Mouse (Mus musculus): Measurements from ENCODE around the gene Gm21860. TPM values are rescaled to one million over a fixed set of nuclear protein-coding genes. Genes with fewer than 3 reads are reported as not detected.
A peak's percentile ranks its signal among the peaks of the same experiment; 100 is the strongest.
"Not testable (repeated sequence)": the region's sequence is repeated elsewhere in the genome, so short reads cannot be mapped to it uniquely, and the experiment has no call there.

Gm21860 gene
- polyA plus RNA-seq, 1 experiment from 2014 or later = not detected

DNA sequence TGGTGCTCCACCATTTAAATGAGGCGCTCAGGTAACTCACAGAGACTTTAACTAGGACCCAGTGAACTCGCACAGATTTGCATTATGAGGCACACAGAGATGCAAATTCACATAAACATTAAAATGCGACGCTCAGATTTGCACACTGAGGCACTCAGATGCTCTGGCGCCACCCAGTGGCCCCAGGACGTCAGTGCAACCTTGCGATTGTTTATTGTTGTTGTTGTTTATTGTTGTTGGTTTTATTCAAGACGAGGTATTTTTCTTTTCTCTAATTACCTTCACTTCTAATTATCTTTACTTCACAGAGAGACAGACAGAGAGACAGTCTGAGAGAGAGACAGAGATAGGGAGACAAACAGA lies 20.3 kb downstream of the Gm21860 start:
- not testable (repeated sequence) for H3K36me3 ChIP-seq (ENCODE audit: control insufficient read depth, insufficient read depth, low read length); H3K27ac ChIP-seq (ENCODE audit: low read depth, low read length); H3K27me3 ChIP-seq (replicated peaks; ENCODE audit: control insufficient read depth, insufficient read depth, low read length); H3K4me2 ChIP-seq; ATAC-seq (replicated peaks; ENCODE audit: low FRiP score); DNase-seq (ENCODE audit: low spot score); H3K9ac ChIP-seq (ENCODE audit: low read depth, low read length); H3K4me3 ChIP-seq (ENCODE audit: low read depth, low read length); H3K4me1 ChIP-seq (replicated peaks; ENCODE audit: control insufficient read depth, insufficient read depth, low read length); H3K9me3 ChIP-seq (ENCODE audit: control insufficient read depth, low read length)
- 67% methylated on average over 8 of the region's 8 CpGs for WGBS

GRCm38 (mm10) chrY:90733656-90734333 lies 20.8 kb downstream of the Gm21860 start:
- H3K4me3 ChIP-seq (ENCODE audit: low read depth, low read length); H3K4me2 ChIP-seq; H3K27me3 ChIP-seq (replicated peaks; ENCODE audit: control insufficient read depth, insufficient read depth, low read length); H3K9ac ChIP-seq (ENCODE audit: low read depth, low read length); H3K27ac ChIP-seq (ENCODE audit: low read depth, low read length); H3K9me3 ChIP-seq (ENCODE audit: control insufficient read depth, low read length); ATAC-seq (replicated peaks; ENCODE audit: low FRiP score); DNase-seq (ENCODE audit: low spot score); H3K36me3 ChIP-seq (ENCODE audit: control insufficient read depth, insufficient read depth, low read length); H3K4me1 ChIP-seq (replicated peaks; ENCODE audit: control insufficient read depth, insufficient read depth, low read length): not testable (repeated sequence)
- WGBS = 79% methylated on average over 9 of the region's 9 CpGs

DNA sequence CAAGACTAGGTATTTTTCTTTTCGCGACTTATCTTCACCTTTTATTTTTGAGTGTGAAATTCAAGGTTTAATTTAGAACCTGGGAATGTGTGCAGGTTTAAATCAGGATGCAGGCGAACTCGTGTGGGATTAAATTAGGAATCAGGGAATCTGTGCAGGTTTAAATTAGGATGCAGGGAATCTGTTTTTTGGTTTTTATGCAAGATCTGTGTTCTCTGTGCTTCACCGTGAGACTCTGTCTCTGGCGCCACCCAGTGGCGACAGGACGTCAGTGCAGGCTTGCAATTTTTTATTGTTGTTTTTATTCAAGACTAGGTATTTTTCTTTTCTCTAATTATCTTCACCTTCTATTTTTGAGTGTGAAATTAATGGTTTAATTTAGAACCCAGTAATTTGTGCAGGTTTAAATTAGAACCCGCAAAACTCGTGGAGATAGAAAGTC lies 22.5 kb downstream of the Gm21860 start:
- H3K27me3 ChIP-seq (replicated peaks; ENCODE audit: control insufficient read depth, insufficient read depth, low read length); H3K9ac ChIP-seq (ENCODE audit: low read depth, low read length); H3K4me2 ChIP-seq; H3K27ac ChIP-seq (ENCODE audit: low read depth, low read length); H3K4me3 ChIP-seq (ENCODE audit: low read depth, low read length); H3K36me3 ChIP-seq (ENCODE audit: control insufficient read depth, insufficient read depth, low read length); H3K9me3 ChIP-seq (ENCODE audit: control insufficient read depth, low read length); H3K4me1 ChIP-seq (replicated peaks; ENCODE audit: control insufficient read depth, insufficient read depth, low read length): not testable (repeated sequence)
- ATAC-seq (replicated peaks; ENCODE audit: low FRiP score) (peak; percentile 50), DNase-seq (ENCODE audit: low spot score) (peak; percentile 61)
- 56% methylated on average over 10 of the region's 10 CpGs for WGBS

DNA sequence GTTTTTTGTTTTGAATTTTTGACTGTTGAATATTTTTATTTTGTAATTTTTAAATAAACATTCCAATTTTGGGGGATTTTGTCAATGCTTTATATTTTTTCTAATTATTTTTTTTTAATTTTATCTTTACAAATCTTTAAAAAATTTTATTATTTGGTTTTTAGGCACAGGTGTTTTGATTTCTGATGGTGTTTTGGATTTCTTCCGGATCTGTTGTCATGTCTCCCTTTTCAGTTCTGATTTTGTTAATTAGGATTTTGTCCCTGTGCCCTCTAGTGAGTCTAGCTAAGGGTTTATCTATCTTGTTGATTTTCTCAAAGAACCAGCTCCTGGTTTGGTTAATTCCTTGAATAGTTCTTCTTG lies 23.0 kb downstream of the Gm21860 start:
- H3K27ac ChIP-seq (ENCODE audit: low read depth, low read length); H3K9me3 ChIP-seq (ENCODE audit: control insufficient read depth, low read length); H3K27me3 ChIP-seq (replicated peaks; ENCODE audit: control insufficient read depth, insufficient read depth, low read length); H3K9ac ChIP-seq (ENCODE audit: low read depth, low read length); H3K4me2 ChIP-seq; H3K4me3 ChIP-seq (ENCODE audit: low read depth, low read length); ATAC-seq (replicated peaks; ENCODE audit: low FRiP score); H3K36me3 ChIP-seq (ENCODE audit: control insufficient read depth, insufficient read depth, low read length); H3K4me1 ChIP-seq (replicated peaks; ENCODE audit: control insufficient read depth, insufficient read depth, low read length); DNase-seq (ENCODE audit: low spot score): not testable (repeated sequence)
- 59% methylated on average over 1 of the region's 1 CpGs for WGBS

DNA sequence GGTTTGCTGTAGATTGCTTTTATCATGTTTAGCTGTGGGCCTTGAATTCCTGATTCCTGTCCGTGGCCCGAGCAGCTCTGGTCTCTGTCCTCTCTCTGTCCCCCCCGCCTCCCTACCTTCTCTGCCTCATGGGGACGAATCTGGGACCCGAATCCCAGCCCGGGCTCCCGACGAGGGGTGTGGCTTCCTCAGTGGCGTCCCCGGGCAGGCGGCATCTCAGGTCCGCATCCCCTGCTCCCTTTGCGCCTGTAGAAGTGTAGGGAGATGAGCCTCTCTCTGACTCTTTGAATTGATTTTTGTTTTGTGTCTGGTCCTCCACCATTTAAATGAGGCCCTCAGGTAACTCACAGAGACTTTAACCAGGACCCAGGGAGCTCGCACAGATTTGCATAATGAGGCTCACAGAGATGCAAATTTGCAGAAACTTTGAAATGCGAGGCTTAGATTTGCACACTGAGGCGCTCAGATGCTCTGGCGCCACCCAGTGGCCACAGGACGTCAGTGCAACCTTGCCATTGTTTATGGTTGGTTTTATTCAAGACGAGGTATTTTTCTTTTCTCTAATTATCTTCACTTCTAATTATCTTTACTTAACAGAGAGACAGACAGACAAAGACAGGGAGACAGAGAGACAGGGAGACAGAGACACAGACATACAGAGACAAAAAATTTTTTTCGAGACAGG lies 23.6 kb downstream of the Gm21860 start:
- H3K9ac ChIP-seq (ENCODE audit: low read depth, low read length); H3K4me2 ChIP-seq; H3K27me3 ChIP-seq (replicated peaks; ENCODE audit: control insufficient read depth, insufficient read depth, low read length); H3K4me1 ChIP-seq (replicated peaks; ENCODE audit: control insufficient read depth, insufficient read depth, low read length); H3K9me3 ChIP-seq (ENCODE audit: control insufficient read depth, low read length); H3K27ac ChIP-seq (ENCODE audit: low read depth, low read length); H3K36me3 ChIP-seq (ENCODE audit: control insufficient read depth, insufficient read depth, low read length); H3K4me3 ChIP-seq (ENCODE audit: low read depth, low read length): not testable (repeated sequence)
- ATAC-seq (replicated peaks; ENCODE audit: low FRiP score) = peak; percentile 89
- DNase-seq (ENCODE audit: low spot score) = peak; percentile 69
- 68% methylated on average over 20 of the region's 20 CpGs for WGBS

DNA sequence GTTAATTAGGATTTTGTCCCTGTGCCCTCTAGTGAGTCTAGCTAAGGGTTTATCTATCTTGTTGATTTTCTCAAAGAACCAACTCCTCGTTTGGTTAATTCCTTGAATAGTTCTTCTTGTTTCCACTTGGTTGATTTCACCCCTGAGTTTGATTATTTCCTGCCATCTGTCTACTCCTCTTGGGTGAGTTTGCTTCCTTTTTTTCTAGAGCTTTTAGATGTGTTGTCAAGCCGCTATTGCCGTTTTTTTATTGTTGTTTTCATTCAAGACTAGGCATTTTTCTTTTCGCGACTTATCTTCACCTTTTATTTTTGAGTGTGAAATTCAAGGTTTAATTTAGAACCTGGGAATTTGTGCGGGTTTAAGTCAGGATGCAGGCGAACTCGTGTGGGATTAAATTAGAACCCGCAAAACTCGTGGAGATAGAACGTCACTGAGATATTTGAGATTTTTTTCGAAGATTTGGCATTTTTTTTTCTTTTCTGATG lies 24.8 kb downstream of the Gm21860 start:
- DNase-seq (ENCODE audit: low spot score); H3K4me1 ChIP-seq (replicated peaks; ENCODE audit: control insufficient read depth, insufficient read depth, low read length); ATAC-seq (replicated peaks; ENCODE audit: low FRiP score); H3K4me2 ChIP-seq; H3K9ac ChIP-seq (ENCODE audit: low read depth, low read length); H3K4me3 ChIP-seq (ENCODE audit: low read depth, low read length); H3K9me3 ChIP-seq (ENCODE audit: control insufficient read depth, low read length); H3K36me3 ChIP-seq (ENCODE audit: control insufficient read depth, insufficient read depth, low read length); H3K27me3 ChIP-seq (replicated peaks; ENCODE audit: control insufficient read depth, insufficient read depth, low read length); H3K27ac ChIP-seq (ENCODE audit: low read depth, low read length): not testable (repeated sequence)
- 70% methylated on average over 11 of the region's 12 CpGs for WGBS

DNA sequence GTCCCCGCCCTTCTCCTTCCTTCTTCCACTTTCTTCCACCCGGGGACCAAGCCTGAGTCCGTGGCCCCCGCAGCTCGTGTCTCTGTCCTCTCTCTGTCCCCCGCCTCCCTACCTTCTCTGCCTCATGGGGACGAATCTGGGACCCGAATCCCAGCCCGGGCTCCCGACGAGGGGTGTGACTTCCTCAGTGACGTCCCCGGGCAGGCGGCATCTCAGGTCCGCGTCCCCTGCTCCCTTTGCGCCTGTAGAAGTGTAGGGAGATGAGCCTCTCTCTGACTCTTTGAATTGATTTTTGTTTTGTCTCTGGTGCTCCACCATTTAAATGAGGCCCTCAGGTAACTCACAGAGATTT lies 25.7 kb downstream of the Gm21860 start:
- not testable (repeated sequence) for DNase-seq (ENCODE audit: low spot score); H3K9ac ChIP-seq (ENCODE audit: low read depth, low read length); H3K27me3 ChIP-seq (replicated peaks; ENCODE audit: control insufficient read depth, insufficient read depth, low read length); H3K27ac ChIP-seq (ENCODE audit: low read depth, low read length); H3K4me2 ChIP-seq; H3K4me3 ChIP-seq (ENCODE audit: low read depth, low read length); H3K9me3 ChIP-seq (ENCODE audit: control insufficient read depth, low read length); H3K4me1 ChIP-seq (replicated peaks; ENCODE audit: control insufficient read depth, insufficient read depth, low read length); H3K36me3 ChIP-seq (ENCODE audit: control insufficient read depth, insufficient read depth, low read length)
- ATAC-seq (replicated peaks; ENCODE audit: low FRiP score) = peak; percentile 44; the same call in 1 of the 2 replicates
- WGBS = 78% methylated on average over 15 of the region's 17 CpGs

DNA sequence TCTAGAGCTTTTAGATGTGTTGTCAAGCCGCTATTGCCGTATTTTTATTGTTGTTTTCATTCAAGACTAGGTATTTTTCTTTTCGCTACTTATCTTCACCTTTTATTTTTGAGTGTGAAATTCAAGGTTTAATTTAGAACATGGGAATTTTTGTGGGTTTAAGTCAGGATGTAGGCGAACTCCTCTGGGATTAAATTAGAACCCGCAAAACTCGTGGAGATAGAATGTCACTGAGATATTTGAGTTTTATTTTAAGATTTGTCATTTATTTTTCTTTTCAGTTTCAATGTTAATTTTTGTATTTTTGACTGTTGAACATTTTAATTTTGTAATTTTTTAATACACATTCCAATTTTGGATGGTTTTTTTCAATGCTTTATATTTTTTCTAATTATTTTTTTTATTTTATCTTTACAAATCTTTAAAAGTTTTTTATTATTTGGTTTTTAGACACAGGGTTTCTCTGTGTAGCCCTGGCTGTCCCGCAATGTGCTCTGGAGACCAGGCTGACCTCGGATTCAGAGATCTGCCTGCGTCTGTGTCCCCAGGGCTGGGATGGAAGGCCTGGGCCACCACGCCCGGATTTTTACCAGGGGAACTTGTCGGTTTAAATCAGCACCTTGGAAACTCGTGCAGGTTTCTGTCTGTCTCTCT lies 26.2 kb downstream of the Gm21860 start:
- 0 out of 2 replicates have a peak, but pooled peaks have one; percentile 5 for ATAC-seq (replicated peaks; ENCODE audit: low FRiP score)
- not testable (repeated sequence) for H3K4me2 ChIP-seq; H3K27ac ChIP-seq (ENCODE audit: low read depth, low read length); DNase-seq (ENCODE audit: low spot score); H3K4me1 ChIP-seq (replicated peaks; ENCODE audit: control insufficient read depth, insufficient read depth, low read length); H3K4me3 ChIP-seq (ENCODE audit: low read depth, low read length); H3K27me3 ChIP-seq (replicated peaks; ENCODE audit: control insufficient read depth, insufficient read depth, low read length); H3K9ac ChIP-seq (ENCODE audit: low read depth, low read length); H3K9me3 ChIP-seq (ENCODE audit: control insufficient read depth, low read length); H3K36me3 ChIP-seq (ENCODE audit: control insufficient read depth, insufficient read depth, low read length)
- 81% methylated on average over 13 of the region's 13 CpGs for WGBS

Measured in liver, embryonic 11.5 days (tissue).